Mouse (Mus musculus): ENCODE data around the gene Unc45a. TPM values are rescaled to one million over a fixed set of nuclear protein-coding genes. Genes with fewer than 3 reads are reported as not detected.
"Not testable (repeated sequence)": the region's sequence is repeated elsewhere in the genome, so short reads cannot be mapped to it uniquely, and the experiment has no call there.

Gene Unc45a
- total and polyA plus RNA-seq, 2 experiments from 2014 or later: 47.8 to 57.8 TPM

DNA sequence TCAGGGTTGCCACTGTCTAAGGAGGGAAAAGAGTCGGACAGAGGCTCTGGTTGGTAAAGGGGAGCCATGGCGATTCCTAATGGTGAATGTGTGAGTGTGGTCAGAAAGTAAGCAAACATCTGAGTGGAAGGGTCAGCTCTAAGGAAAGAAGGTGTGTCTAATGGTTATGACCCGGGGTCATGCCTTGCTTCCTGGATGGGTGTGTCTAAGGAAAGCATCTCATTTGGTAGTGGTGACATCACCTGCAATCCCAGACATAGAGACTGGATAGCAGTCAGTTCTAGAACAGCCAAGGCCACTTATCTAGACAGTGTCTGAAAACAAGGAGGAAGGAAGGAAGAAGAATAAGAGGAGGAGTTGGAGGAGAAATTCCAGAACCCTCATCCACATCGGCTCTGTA, 6.0 kb downstream of the Unc45a start:
- Histone ChIP-seq H3K4me3 (ENCODE audit: low read length) (no peak overlapping the region), H3K27ac (no peak overlapping the region), H3K27me3 (ENCODE audit: insufficient read depth, low read length) (no peaks in the 10 kb centered on the region), H3K4me1 (ENCODE audit: insufficient read depth, low read length) (no peaks in the 10 kb centered on the region), H3K4me2 (ENCODE audit: low read depth, low read length) (no peak overlapping the region), H3K9me3 (ENCODE audit: low read length) (no peaks in the 10 kb centered on the region), H3K36me3 (ENCODE audit: insufficient read depth, low read length) (peaks cover 68% of the 10 kb centered on the region), H3K9ac (replicated peaks; ENCODE audit: low read length) (no peak overlapping the region)
- TF ChIP-seq CTCF (IDR thresholded peaks at IDR 0.05; ENCODE audit: low read depth): no peak
- ATAC-seq (no peak), DNase-seq (ENCODE audit: low spot score) (no peak)
- 93% methylated on average over 4 of the region's 4 CpGs for WGBS

DNA sequence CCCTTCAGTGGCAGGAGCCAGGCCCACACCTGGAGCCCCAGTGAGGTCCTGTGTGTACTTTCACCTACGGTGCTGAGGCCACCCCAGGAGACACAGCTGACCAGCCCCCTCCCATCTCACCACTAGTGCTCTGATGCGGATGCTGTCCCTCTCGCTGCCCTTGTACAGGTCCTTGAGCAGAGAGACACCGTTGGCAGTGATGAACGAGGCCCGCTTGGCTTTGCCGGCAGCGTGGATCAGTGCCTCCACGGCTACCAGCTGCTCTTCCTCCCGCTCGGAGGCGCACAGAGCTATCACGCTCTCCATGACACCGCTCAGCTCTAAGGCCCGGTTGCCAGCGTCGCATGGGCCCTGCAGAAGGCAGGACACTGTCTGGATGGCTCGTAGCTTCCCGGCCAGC, 9.4 kb downstream of the Unc45a start:
- Histone ChIP-seq H3K4me3 (ENCODE audit: low read length) (no peak overlapping the region), H3K27me3 (ENCODE audit: insufficient read depth, low read length) (no peaks in the 10 kb centered on the region), H3K4me2 (ENCODE audit: low read depth, low read length) (no peak overlapping the region), H3K4me1 (ENCODE audit: insufficient read depth, low read length) (no peaks in the 10 kb centered on the region), H3K9ac (replicated peaks; ENCODE audit: low read length) (no peak overlapping the region), H3K36me3 (ENCODE audit: insufficient read depth, low read length) (peaks cover 91% of the 10 kb centered on the region), H3K9me3 (ENCODE audit: low read length) (no peaks in the 10 kb centered on the region), H3K27ac (no peak overlapping the region)
- no peak for ATAC-seq
- TF ChIP-seq CTCF (IDR thresholded peaks at IDR 0.05; ENCODE audit: low read depth): no peak
- DNase-seq (ENCODE audit: low spot score): no peak
- 91% methylated on average over 19 of the region's 19 CpGs for WGBS

DNA sequence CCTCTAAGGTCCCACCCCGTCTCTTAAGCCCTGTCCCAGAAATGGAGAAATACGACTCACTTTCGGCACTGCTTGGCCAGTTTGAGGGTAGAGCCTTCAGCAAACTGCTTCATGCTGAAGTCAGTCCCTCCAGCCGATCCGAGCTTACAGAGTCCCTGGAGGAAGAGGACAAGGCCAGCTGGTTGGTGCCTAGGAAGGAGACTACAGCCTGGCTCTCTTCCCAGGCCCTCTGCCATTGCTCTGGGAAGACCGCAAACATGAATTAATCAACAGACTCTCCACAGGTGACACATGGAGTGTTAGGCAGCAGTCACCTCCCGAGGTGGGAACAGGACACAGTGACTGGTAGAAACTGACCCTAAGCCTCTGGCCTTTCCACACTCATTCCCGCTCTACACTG, 10.5 kb downstream of the Unc45a start:
- Histone ChIP-seq H3K9ac (replicated peaks; ENCODE audit: low read length) (no peak overlapping the region), H3K4me3 (ENCODE audit: low read length) (no peak overlapping the region), H3K36me3 (ENCODE audit: insufficient read depth, low read length) (peaks cover 95% of the 10 kb centered on the region), H3K27ac (no peak overlapping the region), H3K4me2 (ENCODE audit: low read depth, low read length) (no peak overlapping the region), H3K4me1 (ENCODE audit: insufficient read depth, low read length) (no peaks in the 10 kb centered on the region), H3K27me3 (ENCODE audit: insufficient read depth, low read length) (no peaks in the 10 kb centered on the region), H3K9me3 (ENCODE audit: low read length) (no peaks in the 10 kb centered on the region)
- DNase-seq (ENCODE audit: low spot score) (no peak), ATAC-seq (no peak)
- TF ChIP-seq CTCF (IDR thresholded peaks at IDR 0.05; ENCODE audit: low read depth): no peak
- WGBS: 71% methylated on average over 8 of the region's 8 CpGs

DNA sequence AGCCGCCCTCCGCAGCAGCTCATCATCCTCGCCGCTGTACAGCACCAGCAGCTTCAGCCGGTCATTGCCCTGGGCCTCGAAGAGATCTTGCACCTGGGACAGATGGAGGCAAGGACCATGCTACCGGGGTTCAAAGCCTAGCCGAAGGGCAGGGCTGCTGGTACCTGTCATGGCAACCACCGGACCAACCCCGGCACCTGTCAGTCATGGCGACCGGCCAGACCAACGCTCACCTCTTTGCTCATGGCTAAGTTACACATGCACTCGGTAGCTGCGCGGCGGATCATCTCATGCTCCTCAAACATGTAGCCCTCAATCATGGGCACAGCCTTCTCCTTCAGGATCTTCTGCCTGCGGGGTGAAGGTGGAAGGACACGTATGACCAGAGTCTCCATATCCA, 14.7 kb downstream of the Unc45a start:
- ATAC-seq (no peak), DNase-seq (ENCODE audit: low spot score) (no peak)
- no peaks in the 10 kb centered on the region for H3K9me3 ChIP-seq (ENCODE audit: low read length)
- WGBS: 97% methylated on average over 19 of the region's 19 CpGs
- H3K27ac ChIP-seq: no peak overlapping the region
- no peak overlapping the region for H3K4me3 ChIP-seq (ENCODE audit: low read length)
- H3K9ac ChIP-seq (replicated peaks; ENCODE audit: low read length): no peak overlapping the region
- peaks cover 59% of the 10 kb centered on the region for H3K36me3 ChIP-seq (ENCODE audit: insufficient read depth, low read length)
- peaks cover 7% of the 10 kb centered on the region; the same call in 1 of the 2 replicates for H3K4me1 ChIP-seq (ENCODE audit: insufficient read depth, low read length)
- no peak overlapping the region for H3K4me2 ChIP-seq (ENCODE audit: low read depth, low read length)
- TF ChIP-seq CTCF (IDR thresholded peaks at IDR 0.05; ENCODE audit: low read depth): no peak
- H3K27me3 ChIP-seq (ENCODE audit: insufficient read depth, low read length): no peaks in the 10 kb centered on the region

DNA sequence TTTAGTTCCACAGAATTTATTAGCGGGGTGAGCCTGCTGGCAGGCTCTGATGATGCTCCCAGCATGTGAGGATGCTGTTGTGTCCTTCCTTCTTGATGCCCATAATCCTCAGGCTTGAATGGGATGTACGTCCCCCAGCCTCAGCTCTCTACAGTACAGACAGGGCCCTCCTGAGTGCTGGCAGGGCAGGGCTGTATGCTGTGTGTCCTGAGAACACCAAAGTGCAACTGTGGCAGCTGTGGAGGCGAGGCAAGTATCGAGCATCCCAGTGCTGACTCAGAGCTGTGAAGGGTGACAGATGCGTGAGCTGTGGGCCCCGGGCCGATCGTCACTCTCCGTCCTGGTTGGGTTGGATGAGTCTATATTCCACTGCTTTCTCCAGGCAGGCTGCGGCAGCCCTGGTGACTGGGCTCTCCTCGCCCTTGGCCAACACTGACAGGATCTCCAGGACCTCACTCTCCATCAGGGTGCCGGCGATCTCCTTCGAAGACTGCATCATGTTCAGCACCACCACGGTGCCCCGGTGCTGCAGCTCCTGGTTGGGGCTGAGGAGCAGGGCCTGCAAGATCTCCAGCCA, 15.4 kb downstream of the Unc45a start:
- no peak for DNase-seq (ENCODE audit: low spot score)
- no peak overlapping the region for H3K4me3 ChIP-seq (ENCODE audit: low read length)
- H3K4me2 ChIP-seq (ENCODE audit: low read depth, low read length): no peak overlapping the region
- peaks cover 52% of the 10 kb centered on the region for H3K36me3 ChIP-seq (ENCODE audit: insufficient read depth, low read length)
- TF ChIP-seq CTCF (IDR thresholded peaks at IDR 0.05; ENCODE audit: low read depth): no peak
- no peak for ATAC-seq
- H3K27ac ChIP-seq: peak overlapping the region; percentile 36; the same call in 1 of the 2 replicates
- WGBS: 97% methylated on average over 16 of the region's 16 CpGs
- peaks cover 7% of the 10 kb centered on the region; the same call in 1 of the 2 replicates for H3K4me1 ChIP-seq (ENCODE audit: insufficient read depth, low read length)
- H3K9ac ChIP-seq (replicated peaks; ENCODE audit: low read length): no peak overlapping the region
- no peaks in the 10 kb centered on the region for H3K27me3 ChIP-seq (ENCODE audit: insufficient read depth, low read length)
- H3K9me3 ChIP-seq (ENCODE audit: low read length): no peaks in the 10 kb centered on the region

DNA sequence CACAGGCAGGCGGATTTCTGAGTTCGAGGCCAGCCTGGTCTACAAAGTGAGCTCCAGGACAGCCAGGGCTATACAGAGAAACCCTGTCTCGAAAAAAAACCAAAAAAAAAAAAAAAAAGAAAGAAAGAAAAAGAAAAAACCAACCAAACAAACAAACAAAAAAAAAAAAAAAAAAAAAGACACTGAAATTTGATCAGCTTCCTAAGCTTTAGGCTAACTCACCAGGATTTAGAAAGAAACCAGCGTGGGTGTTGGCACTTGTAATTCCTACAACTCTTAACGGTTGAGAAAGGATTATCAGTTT, 16.0 kb downstream of the Unc45a start:
- WGBS: 43% methylated on average over 5 of the region's 5 CpGs
- H3K27ac ChIP-seq: peak overlapping the region; percentile 92

DNA sequence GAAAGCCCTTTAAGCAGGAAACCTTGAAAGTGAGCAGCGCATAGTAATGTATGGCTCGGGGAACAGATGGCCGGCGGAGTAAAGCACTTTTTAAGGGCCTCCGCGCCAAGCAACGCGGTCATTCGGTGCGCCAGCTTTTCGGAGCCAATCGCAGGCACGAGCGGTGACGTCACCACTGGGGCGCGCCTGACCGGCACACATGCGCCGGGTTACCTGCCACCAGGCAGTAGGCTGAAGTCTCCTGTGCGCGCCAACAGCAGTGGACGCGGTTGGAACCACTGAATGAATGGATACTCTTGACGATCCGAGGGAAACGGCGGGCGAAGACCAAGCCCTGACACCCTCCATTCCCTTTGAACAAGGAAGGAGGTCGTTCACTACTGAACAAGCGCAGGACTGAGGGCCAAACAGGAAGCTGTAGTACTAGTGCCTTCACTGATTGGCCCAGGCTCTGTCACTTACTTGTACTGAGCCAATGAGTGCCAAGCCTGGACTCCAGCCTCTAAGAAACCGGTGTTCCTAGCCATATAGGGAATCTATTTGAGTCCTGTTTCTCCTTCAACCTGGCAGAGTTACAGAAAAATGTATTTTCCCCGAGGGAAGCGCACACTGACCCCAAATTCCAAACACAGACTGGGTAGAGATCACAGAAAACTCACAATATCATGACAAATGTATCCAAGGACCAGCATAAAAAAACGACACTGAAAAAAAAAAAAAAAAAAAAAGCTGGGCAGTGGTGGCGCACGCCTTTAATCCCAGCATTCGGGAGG, 16.6 kb downstream of the Unc45a start, which contains the start of gene Rccd1:
Rccd1 (minus strand) TSS at position 412 of the 773 bp plus-strand sequence.
- ATAC-seq: peak; percentile 99
- Histone ChIP-seq H3K4me1 (ENCODE audit: insufficient read depth, low read length) (peaks cover 7% of the 10 kb centered on the region; the same call in 1 of the 2 replicates), H3K4me3 (ENCODE audit: low read length) (peak within 1 kb of the TSS; percentile 56), H3K9me3 (ENCODE audit: low read length) (no peaks in the 10 kb centered on the region), H3K27me3 (ENCODE audit: insufficient read depth, low read length) (no peaks in the 10 kb centered on the region), H3K27ac (peak within 1 kb of the TSS; percentile 92), H3K4me2 (ENCODE audit: low read depth, low read length) (peak within 1 kb of the TSS; percentile 83), H3K36me3 (ENCODE audit: insufficient read depth, low read length) (peaks cover 41% of the 10 kb centered on the region), H3K9ac (replicated peaks; ENCODE audit: low read length) (peak within 1 kb of the TSS; percentile 56)
- DNase-seq (ENCODE audit: low spot score): peak; percentile 97
- 1% methylated on average over 38 of the region's 38 CpGs for WGBS
- no peak for TF ChIP-seq CTCF (IDR thresholded peaks at IDR 0.05; ENCODE audit: low read depth)

More for the DNA sequence above, 16.0 kb downstream of the Unc45a start:
- not testable (repeated sequence) for H3K27me3 ChIP-seq (ENCODE audit: insufficient read depth, low read length); H3K9ac ChIP-seq (replicated peaks; ENCODE audit: low read length); DNase-seq (ENCODE audit: low spot score); H3K9me3 ChIP-seq (ENCODE audit: low read length); ATAC-seq; H3K4me1 ChIP-seq (ENCODE audit: insufficient read depth, low read length); H3K4me3 ChIP-seq (ENCODE audit: low read length)
- Histone ChIP-seq H3K36me3 (ENCODE audit: insufficient read depth, low read length) (peaks cover 46% of the 10 kb centered on the region), H3K4me2 (ENCODE audit: low read depth, low read length) (peak overlapping the region; percentile 83; the same call in 1 of the 2 replicates)

Measured in hindbrain, postnatal 0 days (tissue).